In the genomic region with DNA sequence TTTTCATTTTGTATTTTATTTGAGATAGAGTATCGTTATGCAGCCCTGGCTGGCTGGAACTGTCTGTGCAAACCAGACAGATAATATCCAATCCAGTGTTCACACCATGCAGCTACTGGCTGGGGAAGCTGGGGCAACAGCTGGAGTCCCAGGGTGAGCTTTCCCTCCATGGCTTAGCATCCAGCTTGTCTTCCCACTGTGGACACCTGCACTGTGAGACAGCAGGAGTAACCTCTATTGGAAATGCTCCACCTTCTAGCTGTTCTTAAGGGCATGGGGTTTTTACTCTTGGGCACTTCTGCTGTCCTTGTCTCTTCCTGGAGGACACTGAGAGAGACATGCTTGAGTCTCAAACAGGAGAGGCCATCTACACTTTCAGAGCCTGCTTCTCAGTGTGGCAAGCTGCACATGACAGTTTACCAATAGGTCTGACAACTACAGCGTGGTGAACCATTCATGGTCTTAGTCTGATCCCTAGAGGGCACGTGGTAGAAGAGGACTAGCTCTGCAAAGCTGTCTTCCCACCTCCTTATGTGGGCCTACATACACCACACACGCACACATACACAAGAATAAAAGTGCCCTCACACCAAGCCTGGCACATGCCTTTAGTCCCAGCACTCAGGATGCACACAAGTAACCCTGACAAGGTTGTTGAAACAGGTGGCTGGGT, we compare ENCODE assay signal across 8 mouse cellular contexts. TPM values are rescaled to one million over a fixed set of nuclear protein-coding genes. Genes with fewer than 3 reads are reported as not detected.
DNase-seq lines count a peak whose midpoint lies in the region; ATAC-seq and TF ChIP-seq lines count a peak whose summit lies in the region.

No protein-coding gene starts in this region.

- ATAC-seq in heart, embryonic 15.5 days (replicated peaks; ENCODE audit: insufficient number of reproducible peaks, insufficient read depth, low FRiP score, low read depth): no peak
- ATAC-seq in hindbrain, embryonic 13.5 days (ENCODE audit: low FRiP score): peak; percentile 18
- ATAC-seq in midbrain, embryonic 15.5 days (replicated peaks): peak; percentile 26; the same call in 1 of the 2 replicates

- no peak for TF ChIP-seq CTCF in brain, embryonic 14.5 days (IDR thresholded peaks at IDR 0.05; ENCODE audit: borderline replicate concordance, extremely low read depth, insufficient read depth, insufficient read length)

- DNase-seq in heart, postnatal 4 days: no peak
- peak; percentile 25 for DNase-seq in brain, embryonic 14.5 days (ENCODE audit: low read depth)
- DNase-seq in layer of hippocampus, adult 9-11 months: no peak
- DNase-seq in gastrocnemius, adult 8-10 months (ENCODE audit: low spot score in 2 of 2): no peak
- DNase-seq in thymus, postnatal 0 days (ENCODE audit: low spot score): no peak

- no peak for TF ChIP-seq POLR2A in brain, embryonic 14.5 days (IDR thresholded peaks at IDR 0.05; ENCODE audit: borderline replicate concordance, extremely low read depth, insufficient read depth, insufficient read length, poor library complexity, severe bottlenecking)

- peaks cover 28% of the 10 kb centered on the region for H3K36me3 ChIP-seq in heart, embryonic 15.5 days
- peaks cover 60% of the 10 kb centered on the region for H3K36me3 ChIP-seq in hindbrain, embryonic 13.5 days
- peaks cover 15% of the 10 kb centered on the region for H3K36me3 ChIP-seq in midbrain, embryonic 15.5 days (replicated peaks)

- H3K27ac ChIP-seq in heart, embryonic 15.5 days: peak overlapping the region; percentile 100
- peak overlapping the region; percentile 98; the same call in 1 of the 2 replicates for H3K27ac ChIP-seq in hindbrain, embryonic 13.5 days
- peak overlapping the region; percentile 99 for H3K27ac ChIP-seq in midbrain, embryonic 15.5 days

- H3K9ac ChIP-seq in heart, embryonic 15.5 days: peak overlapping the region; percentile 91
- peak overlapping the region; percentile 95 for H3K9ac ChIP-seq in hindbrain, embryonic 13.5 days
- peak overlapping the region; percentile 89 for H3K9ac ChIP-seq in midbrain, embryonic 15.5 days

- H3K4me1 ChIP-seq in heart, embryonic 15.5 days (replicated peaks): peaks cover 17% of the 10 kb centered on the region
- H3K4me1 ChIP-seq in hindbrain, embryonic 13.5 days (replicated peaks): peaks cover 23% of the 10 kb centered on the region
- peaks cover 25% of the 10 kb centered on the region for H3K4me1 ChIP-seq in midbrain, embryonic 15.5 days

- no peaks in the 10 kb centered on the region for H3K9me3 ChIP-seq in heart, embryonic 15.5 days (replicated peaks)
- no peaks in the 10 kb centered on the region for H3K9me3 ChIP-seq in hindbrain, embryonic 13.5 days
- H3K9me3 ChIP-seq in midbrain, embryonic 15.5 days: no peaks in the 10 kb centered on the region

- H3K4me3 ChIP-seq in heart, embryonic 15.5 days: peak overlapping the region; percentile 90
- H3K4me3 ChIP-seq in hindbrain, embryonic 13.5 days: peak overlapping the region; percentile 82
- peak overlapping the region; percentile 92 for H3K4me3 ChIP-seq in midbrain, embryonic 15.5 days

- no peaks in the 10 kb centered on the region for H3K27me3 ChIP-seq in heart, embryonic 15.5 days
- no peaks in the 10 kb centered on the region for H3K27me3 ChIP-seq in hindbrain, embryonic 13.5 days
- H3K27me3 ChIP-seq in midbrain, embryonic 15.5 days (replicated peaks): no peaks in the 10 kb centered on the region

- peak overlapping the region; percentile 70 for H3K4me2 ChIP-seq in heart, embryonic 15.5 days
- peak overlapping the region; percentile 58 for H3K4me2 ChIP-seq in hindbrain, embryonic 13.5 days
- peak overlapping the region; percentile 63 for H3K4me2 ChIP-seq in midbrain, embryonic 15.5 days

- 66% methylated on average over 4 of the region's 4 CpGs for WGBS in heart, embryonic 15.5 days
- 76% methylated on average over 4 of the region's 4 CpGs for WGBS in hindbrain, embryonic 13.5 days
- WGBS in midbrain, embryonic 15.5 days: 69% methylated on average over 4 of the region's 4 CpGs

RNA-seq across cellular contexts. Expression of gene Gm49318, which starts 1.0 kb away (rescaled TPM):
- not detected in 2 replicates for polyA plus RNA-seq in heart, embryonic 15.5 days (2015; fragmentation: Nextera tagmentation; extraction: Ambion mirVana)
- total RNA-seq in heart, postnatal 4 days (2021): under 1 TPM in 1 of 2 experiments, not detected in 1; 0.92 TPM
- not detected in 2 replicates for polyA plus RNA-seq in brain, embryonic 14.5 days (2012; rRNA removed)
- not detected in 2 replicates for polyA plus RNA-seq in hindbrain, embryonic 13.5 days (2015; fragmentation: Nextera tagmentation; extraction: Ambion mirVana)
- not detected in 2 replicates for polyA plus RNA-seq in midbrain, embryonic 15.5 days (2015; fragmentation: Nextera tagmentation; extraction: Ambion mirVana)
- total RNA-seq in gastrocnemius, adult 8-10 months (2022): not detected
- polyA plus RNA-seq in thymus, postnatal 0 days (2015; fragmentation: Nextera tagmentation; extraction: Ambion mirVana): not detected in 2 replicates

RNA-seq across cellular contexts. Expression of gene Zfp653, which starts 1.2 kb away (rescaled TPM):
- 8.5 and 11.3 TPM in 2 replicates for polyA plus RNA-seq in heart, embryonic 15.5 days (2015; fragmentation: Nextera tagmentation; extraction: Ambion mirVana)
- 1 to 10 TPM; 8.4 to 9.0 TPM for total RNA-seq in heart, postnatal 4 days (2021)
- 49.1 and 62.1 TPM in 2 replicates for polyA plus RNA-seq in brain, embryonic 14.5 days (2012; rRNA removed)
- polyA plus RNA-seq in hindbrain, embryonic 13.5 days (2015; fragmentation: Nextera tagmentation; extraction: Ambion mirVana): 17.7 and 19.5 TPM in 2 replicates
- polyA plus RNA-seq in midbrain, embryonic 15.5 days (2015; fragmentation: Nextera tagmentation; extraction: Ambion mirVana): 21.7 and 22.5 TPM in 2 replicates
- 1 to 10 TPM; 3.2 to 5.8 (median 4.1) TPM for total RNA-seq in gastrocnemius, adult 8-10 months (2022)
- 8.0 and 9.6 TPM in 2 replicates for polyA plus RNA-seq in thymus, postnatal 0 days (2015; fragmentation: Nextera tagmentation; extraction: Ambion mirVana)

RNA-seq across cellular contexts. Expression of gene Ecsit, which starts 15.2 kb away (rescaled TPM):
- polyA plus RNA-seq in heart, embryonic 15.5 days (2015; fragmentation: Nextera tagmentation; extraction: Ambion mirVana): 55.0 and 62.4 TPM in 2 replicates
- 10 to 100 TPM; 69.4 to 69.6 TPM for total RNA-seq in heart, postnatal 4 days (2021)
- polyA plus RNA-seq in brain, embryonic 14.5 days (2012; rRNA removed): 51.3 and 57.7 TPM in 2 replicates
- polyA plus RNA-seq in hindbrain, embryonic 13.5 days (2015; fragmentation: Nextera tagmentation; extraction: Ambion mirVana): 53.5 and 56.5 TPM in 2 replicates
- polyA plus RNA-seq in midbrain, embryonic 15.5 days (2015; fragmentation: Nextera tagmentation; extraction: Ambion mirVana): 58.8 and 59.4 TPM in 2 replicates
- 100 to 1,000 TPM in 1 of 4 experiments, 10 to 100 TPM in 3; 79.8 to 101 (median 93.0) TPM for total RNA-seq in gastrocnemius, adult 8-10 months (2022)
- 44.7 and 44.8 TPM in 2 replicates for polyA plus RNA-seq in thymus, postnatal 0 days (2015; fragmentation: Nextera tagmentation; extraction: Ambion mirVana)

RNA-seq across cellular contexts. Expression of gene Elavl3, which starts 18.2 kb away (rescaled TPM):
- polyA plus RNA-seq in heart, embryonic 15.5 days (2015; fragmentation: Nextera tagmentation; extraction: Ambion mirVana): 0.14 and 1.0 TPM in 2 replicates
- total RNA-seq in heart, postnatal 4 days (2021): under 1 TPM; 0.47 to 0.52 TPM
- 203 and 265 TPM in 2 replicates for polyA plus RNA-seq in brain, embryonic 14.5 days (2012; rRNA removed)
- polyA plus RNA-seq in hindbrain, embryonic 13.5 days (2015; fragmentation: Nextera tagmentation; extraction: Ambion mirVana): 80.6 and 81.7 TPM in 2 replicates
- 110 and 113 TPM in 2 replicates for polyA plus RNA-seq in midbrain, embryonic 15.5 days (2015; fragmentation: Nextera tagmentation; extraction: Ambion mirVana)
- under 1 TPM in 1 of 4 experiments, not detected in 3; 0.08 TPM for total RNA-seq in gastrocnemius, adult 8-10 months (2022)
- 0.04 and 0.16 TPM in 2 replicates for polyA plus RNA-seq in thymus, postnatal 0 days (2015; fragmentation: Nextera tagmentation; extraction: Ambion mirVana)

RNA-seq across cellular contexts. Expression of gene Cnn1, which starts 29.0 kb away (rescaled TPM):
- polyA plus RNA-seq in heart, embryonic 15.5 days (2015; fragmentation: Nextera tagmentation; extraction: Ambion mirVana): 145 and 157 TPM in 2 replicates
- 10 to 100 TPM; 38.1 to 39.3 TPM for total RNA-seq in heart, postnatal 4 days (2021)
- 0.35 and 0.55 TPM in 2 replicates for polyA plus RNA-seq in brain, embryonic 14.5 days (2012; rRNA removed)
- polyA plus RNA-seq in hindbrain, embryonic 13.5 days (2015; fragmentation: Nextera tagmentation; extraction: Ambion mirVana): 1.4 and 4.5 TPM in 2 replicates
- 1.9 and 2.4 TPM in 2 replicates for polyA plus RNA-seq in midbrain, embryonic 15.5 days (2015; fragmentation: Nextera tagmentation; extraction: Ambion mirVana)
- total RNA-seq in gastrocnemius, adult 8-10 months (2022): 1 to 10 TPM; 1.7 to 4.9 (median 2.1) TPM
- 1.4 and 2.9 TPM in 2 replicates for polyA plus RNA-seq in thymus, postnatal 0 days (2015; fragmentation: Nextera tagmentation; extraction: Ambion mirVana)
